Mouse (Mus musculus) CH12.LX (cell line): ENCODE results near the gene Ly6g6d. TPM values are rescaled to one million over a fixed set of nuclear protein-coding genes. Genes with fewer than 3 reads are reported as not detected.
A peak's percentile ranks its signal among the peaks of the same experiment; 100 is the strongest.

Source experiments
- DNase-seq: peaks from one replicate; pipeline ENCODE4 v3.0.0-alpha.2; 2013; ENCODE audit errors: extremely low read depth
- H3K27ac ChIP-seq: 2 replicates; pipeline ENCODE4 v1.5.1; 2012; ENCODE audit warnings: low read depth, mild to moderate bottlenecking, control low read depth, moderate library complexity; ENCODE audit not compliant: insufficient read depth
- H3K27me3 ChIP-seq: replicated peaks from 2 replicates; pipeline ENCODE3; 2012; ENCODE audit warnings: inconsistent platforms
- H3K36me3 ChIP-seq, 2 experiments: replicated peaks in 1 of 2; 2 replicates each; pipeline versions ENCODE3 to v1.6.1; 2012; ENCODE audit warnings: inconsistent platforms in 1 of 2, low read length in 1 of 2, mild to moderate bottlenecking in 1 of 2, mixed read lengths in 1 of 2, moderate library complexity in 1 of 2; ENCODE audit not compliant: control insufficient read depth in 1 of 2, insufficient read depth in 1 of 2
- H3K4me1 ChIP-seq, 2 experiments: 2 replicates each; pipeline ENCODE4 v1.6.1; 2012; ENCODE audit warnings: inconsistent platforms in 1 of 2, moderate library complexity in 1 of 2; ENCODE audit not compliant: insufficient read depth in 2 of 2, control insufficient read depth in 1 of 2
- H3K4me2 ChIP-seq: 2 replicates; pipeline ENCODE4 v1.6.1; 2012; ENCODE audit warnings: low read depth, mild to moderate bottlenecking, control low read depth; ENCODE audit not compliant: poor library complexity, insufficient read depth, severe bottlenecking
- H3K4me3 ChIP-seq, 3 experiments: fragments of 150-350 bp in 1 of 3; sonication (generic) in 1 of 3; replicated peaks in 1 of 3; 2 replicates each; pipeline versions ENCODE3 to v1.5.1; 2011 to 2012; ENCODE audit warnings: low read depth in 2 of 3, low read length in 2 of 3, mild to moderate bottlenecking in 2 of 3, moderate library complexity in 2 of 3, control low read depth in 1 of 3, improper control_type of control experiment in 1 of 3, inconsistent platforms in 1 of 3, mixed read lengths in 1 of 3; ENCODE audit not compliant: poor library complexity in 1 of 3
- H3K79me2 ChIP-seq: replicated peaks from 2 replicates; pipeline ENCODE4 v1.6.1; 2012; ENCODE audit warnings: mild to moderate bottlenecking, moderate library complexity; ENCODE audit not compliant: control insufficient read depth, poor library complexity, insufficient read depth, severe bottlenecking; ENCODE audit errors: extremely low read depth
- H3K9ac ChIP-seq: 2 replicates; pipeline ENCODE4 v1.6.1; 2012; ENCODE audit warnings: low read depth, mild to moderate bottlenecking, control low read depth, moderate library complexity; ENCODE audit not compliant: insufficient read depth
- H3K9me3 ChIP-seq: replicated peaks from 2 replicates; pipeline ENCODE3; 2012; ENCODE audit warnings: low read length, inconsistent platforms, mixed read lengths
- BHLHE40 ChIP-seq: IDR thresholded peaks from 2 replicates; pipeline ENCODE4 v1.6.1; 2011; ENCODE audit warnings: mild to moderate bottlenecking, low read depth, low read length, improper control_type of control experiment
- CTCF ChIP-seq, 2 experiments: IDR thresholded peaks in 1 of 2; conservative IDR thresholded peaks in 1 of 2; 2 replicates each; pipeline ENCODE4 v1.5.1; 2011 to 2012; ENCODE audit warnings: low read depth in 2 of 2, low read length in 2 of 2, improper control_type of control experiment in 1 of 2, inconsistent platforms in 1 of 2, mild to moderate bottlenecking in 1 of 2, moderate library complexity in 1 of 2
- E2F4 ChIP-seq: IDR thresholded peaks from 2 replicates; pipeline ENCODE4 v1.6.1; 2011; ENCODE audit warnings: low read depth, low read length, improper control_type of control experiment; ENCODE audit not compliant: insufficient replicate concordance
- IRF4 ChIP-seq: IDR thresholded peaks from 2 replicates; pipeline ENCODE4 v1.6.1; 2014; ENCODE audit warnings: low read depth, mild to moderate bottlenecking, inconsistent platforms, low read length, improper control_type of control experiment
- JUN ChIP-seq: IDR thresholded peaks from 2 replicates; pipeline ENCODE4 v1.6.1; 2011; ENCODE audit warnings: low read depth, mild to moderate bottlenecking, low read length, improper control_type of control experiment, moderate library complexity; ENCODE audit not compliant: insufficient read depth
- JUND ChIP-seq: conservative IDR thresholded peaks from 2 replicates; pipeline ENCODE4 v1.6.1; 2011; ENCODE audit warnings: low read depth, low read length, improper control_type of control experiment
- MAFK ChIP-seq: IDR thresholded peaks from 2 replicates; pipeline ENCODE4 v1.6.1; 2011; ENCODE audit warnings: low read length, improper control_type of control experiment; ENCODE audit not compliant: insufficient replicate concordance
- MAZ ChIP-seq: IDR thresholded peaks from 2 replicates; pipeline ENCODE4 v1.6.1; 2012; ENCODE audit warnings: low read depth, mild to moderate bottlenecking, inconsistent platforms, low read length, improper control_type of control experiment, moderate library complexity
- MEF2A ChIP-seq: IDR thresholded peaks from 2 replicates; pipeline ENCODE4 v1.6.1; 2014; ENCODE audit warnings: low read depth, mild to moderate bottlenecking, inconsistent platforms, low read length, improper control_type of control experiment, borderline replicate concordance
- MXI1 ChIP-seq: IDR thresholded peaks from 2 replicates; pipeline ENCODE4 v1.6.1; 2011; ENCODE audit warnings: mild to moderate bottlenecking, low read depth, low read length, improper control_type of control experiment
- MYC ChIP-seq: IDR thresholded peaks from 2 replicates; pipeline ENCODE4 v1.6.1; 2011; ENCODE audit warnings: low read depth, mild to moderate bottlenecking, improper control_type of control experiment, low read length
- RAD21 ChIP-seq: IDR thresholded peaks from 2 replicates; pipeline ENCODE4 v1.6.1; 2011; ENCODE audit warnings: low read depth, mild to moderate bottlenecking, low read length, improper control_type of control experiment, moderate library complexity
- SIN3A ChIP-seq: IDR thresholded peaks from 2 replicates; pipeline ENCODE4 v1.6.1; 2012; ENCODE audit warnings: low read length, improper control_type of control experiment, inconsistent platforms
- SMC3 ChIP-seq: IDR thresholded peaks from 2 replicates; pipeline ENCODE4 v1.6.1; 2011; ENCODE audit warnings: low read depth, low read length, improper control_type of control experiment
- TBP ChIP-seq: conservative IDR thresholded peaks from 2 replicates; pipeline ENCODE4 v1.6.1; 2011; ENCODE audit warnings: low read depth, low read length, improper control_type of control experiment
- TCF12 ChIP-seq: IDR thresholded peaks from 2 replicates; pipeline ENCODE4 v1.6.1; 2014; ENCODE audit warnings: low read depth, mild to moderate bottlenecking, inconsistent platforms, low read length, improper control_type of control experiment
- USF1 ChIP-seq: IDR thresholded peaks from 2 replicates; pipeline ENCODE4 v1.6.1; 2014; ENCODE audit warnings: low read depth, mild to moderate bottlenecking, inconsistent platforms, low read length, improper control_type of control experiment
- USF2 ChIP-seq: conservative IDR thresholded peaks from 2 replicates; pipeline ENCODE4 v1.6.1; 2011; ENCODE audit warnings: low read depth, low read length, improper control_type of control experiment
- ZKSCAN1 ChIP-seq: IDR thresholded peaks from 2 replicates; pipeline ENCODE4 v1.6.1; 2012; ENCODE audit warnings: low read depth, inconsistent platforms, low read length, improper control_type of control experiment, borderline replicate concordance
- dilution Hi-C: fragments of 300-500 bp; cut with MboI; formaldehyde crosslinking; loops from 2 replicates; pipeline ENCODE4 v1.14.3; 2020; ENCODE audit warnings: low sequenced_read_pairs; ENCODE audit not compliant: extremely low pct_unique_long_range_greater_than_20kb, extremely low pct_ligation_motif_present
- in situ Hi-C: fragments of 300-500 bp; cut with MboI; formaldehyde crosslinking; loops from 3 replicates; pipeline ENCODE4 v1.14.3; 2019; ENCODE audit warnings: low sequenced_read_pairs, low pct_ligation_motif_present, low pct_unique_long_range_greater_than_20kb, mixed read lengths
- polyA plus RNA-seq: library from polyadenylated mRNA; unstranded; fragments of >175 nt; gene quantifications from 2 replicates; pipeline ENCODE4 v1.2.1, GENCODE M21; 2012; ENCODE audit warnings: low read depth; ENCODE audit not compliant: insufficient read length
- total RNA-seq, 2 experiments: library from RNA; depleted of rRNA; stranded (reverse); fragments of 300-350 nt in 1 of 2; fragments of >200 nt in 1 of 2; gene quantifications; 2 replicates each; pipeline ENCODE4 v1.2.3; 2012 to 2014

Ly6g6d gene
- total and polyA plus RNA-seq, 3 experiments = 0.44 TPM; not detected in 2

DNA sequence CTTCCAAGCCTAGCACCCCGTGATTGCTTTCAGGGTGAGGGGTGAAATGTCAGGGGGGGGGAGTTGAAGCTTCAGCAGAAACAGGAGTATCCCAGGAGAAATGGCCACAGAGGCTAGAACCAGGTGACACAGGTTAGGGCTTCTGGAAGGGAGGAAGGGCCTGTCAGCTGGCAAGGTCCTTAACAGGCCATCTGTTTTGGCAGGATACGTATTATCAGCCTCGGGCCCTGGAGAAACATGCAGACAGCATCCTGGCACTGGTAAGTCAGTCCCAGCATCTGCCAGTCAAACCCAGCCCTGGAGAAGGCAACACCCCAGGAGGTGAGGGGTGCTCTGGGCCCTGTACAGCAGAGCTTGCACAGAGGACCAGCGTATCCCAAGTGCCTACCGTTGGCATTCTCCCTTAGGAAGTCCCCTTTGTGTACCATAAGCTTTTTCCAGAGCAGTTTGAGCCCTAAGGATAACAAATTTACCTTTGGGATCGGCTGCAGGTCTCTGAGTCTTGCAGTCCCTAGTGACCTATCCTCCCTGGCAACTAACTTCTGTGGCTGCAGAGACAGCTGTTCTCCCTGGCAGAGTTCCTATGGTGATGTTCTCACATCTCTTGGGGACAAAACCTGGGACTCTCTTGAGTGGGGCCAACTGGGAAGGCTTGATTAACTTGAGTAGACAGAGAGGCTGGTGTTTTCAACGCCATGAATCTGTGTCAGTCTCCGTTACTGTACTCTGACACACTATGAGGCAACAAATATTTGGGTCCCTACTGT lies 12.5 kb upstream of the Ly6g6d start:
- H3K36me3 ChIP-seq = peaks cover 19 to 44% of the 10 kb centered on the region in 2 experiments
- DNase-seq = no peak
- H3K4me1 ChIP-seq = peaks cover 3 to 20% of the 10 kb centered on the region in 2 experiments
- peak overlapping the region; percentile 87 for H3K4me2 ChIP-seq
- dilution Hi-C loops (no loop called here), in situ Hi-C loops (no loop called here)
- H3K9me3 ChIP-seq = no peaks in the 10 kb centered on the region
- H3K9ac ChIP-seq = peak overlapping the region; percentile 87
- TF ChIP-seq MYC (no peak), USF2 (no peak), TCF12 (no peak), USF1 (no peak), MAZ (no peak), JUND (no peak), SIN3A (no peak), JUN (no peak), E2F4 (no peak), SMC3 (no peak), BHLHE40 (no peak), MAFK (no peak), CTCF (conservative IDR thresholded peaks at IDR 0.05 in 1 of 2, IDR thresholded peaks at IDR 0.05 in 1 of 2; ENCODE audit: low read depth in 2 of 2, low read length in 2 of 2) (no peak), TBP (no peak), MEF2A (no peak), ZKSCAN1 (no peak), RAD21 (no peak), IRF4 (no peak), MXI1 (no peak)
- TF ChIP-seq, all 38 proteins: peak for 0
- Histone ChIP-seq H3K4me3 (no peak overlapping the region), H3K27ac (no peak overlapping the region), H3K27me3 (peaks cover 17% of the 10 kb centered on the region), H3K79me2 (no peaks in the 10 kb centered on the region; the same call in 1 of the 2 replicates)
